Mouse (Mus musculus) kidney, postnatal 0 days (tissue): Measurements from ENCODE around the gene Rps15. TPM values are rescaled to one million over a fixed set of nuclear protein-coding genes. Genes with fewer than 3 reads are reported as not detected.

ENCODE experiments used
- ATAC-seq: fragments of 200-750 bp; cut with Nextera tagmentation; replicated peaks from 2 replicates; pipeline ENCODE4 v1.8.0; 2017; ENCODE audit warnings: low read depth, moderate number of reproducible peaks, moderate TSS enrichment, moderate library complexity; ENCODE audit not compliant: low FRiP score
- DNase-seq: peaks from one replicate; pipeline ENCODE4 v3.0.0-alpha.2; 2016; ENCODE audit warnings: low spot score
- H3K27ac ChIP-seq: fragments of 300-500 bp; sonication (generic); 2 replicates; pipeline ENCODE4 v1.5.1; 2014; ENCODE audit warnings: mild to moderate bottlenecking
- H3K27me3 ChIP-seq: fragments of 300-500 bp; sonication (generic); 2 replicates; pipeline ENCODE4 v1.6.1; 2014; ENCODE audit warnings: low read length, mixed read lengths; ENCODE audit not compliant: insufficient read depth
- H3K36me3 ChIP-seq: fragments of 300-500 bp; sonication (generic); 2 replicates; pipeline ENCODE4 v1.6.1; 2014; ENCODE audit warnings: low read length, mixed read lengths; ENCODE audit not compliant: insufficient read depth
- H3K4me1 ChIP-seq: fragments of 300-500 bp; sonication (generic); replicated peaks from 2 replicates; pipeline ENCODE4 v1.6.1; 2014; ENCODE audit warnings: antibody characterized with exemption, low read length, mixed read lengths; ENCODE audit not compliant: insufficient read depth
- H3K4me2 ChIP-seq: fragments of 300-500 bp; sonication (generic); 2 replicates; pipeline ENCODE4 v1.6.1; 2014; ENCODE audit warnings: mild to moderate bottlenecking, low read length, moderate library complexity, mixed read lengths
- H3K4me3 ChIP-seq: fragments of 300-500 bp; sonication (generic); replicated peaks from 2 replicates; pipeline ENCODE4 v1.5.1; 2014; ENCODE audit warnings: low read depth, low read length
- H3K9ac ChIP-seq: fragments of 300-500 bp; sonication (generic); 2 replicates; pipeline ENCODE4 v1.6.1; 2014; ENCODE audit warnings: low read depth, low read length
- H3K9me3 ChIP-seq: fragments of 300-500 bp; sonication (generic); replicated peaks from 2 replicates; pipeline ENCODE4 v1.6.1; 2016; ENCODE audit warnings: low read length, inconsistent platforms, mixed read lengths
- CTCF ChIP-seq: IDR thresholded peaks from 2 replicates; pipeline ENCODE4 v1.5.1; 2016; ENCODE audit warnings: antibody characterized with exemption, low read depth, mild to moderate bottlenecking, moderate library complexity
- WGBS: fragments of 180-500 bp; shearing (Covaris S2); extraction: QIAGEN DNeasy Blood & Tissue Kit; methylation state at CpG from one replicate; pipeline ENCODE4 v1.1.7; 2014; 5-methylcytosine and 5-hydroxymethylcytosine counted together
- microRNA-seq: library from miRNA; unstranded; fragments of <30 nt; microRNA quantifications from one replicate; pipeline ENCODE4, GENCODE M21; 2016
- polyA plus RNA-seq: library from polyadenylated mRNA; unstranded; fragments of >200 nt; fragmentation: Nextera tagmentation; extraction: Ambion mirVana; gene quantifications from 2 replicates; pipeline ENCODE4 v1.2.1, GENCODE M21; 2015

Rps15 gene
- polyA plus RNA-seq, 1 experiment from 2014 or later, result 1,069 TPM

- Histone ChIP-seq H3K4me2 (no peak overlapping the region), H3K9me3 (no peaks in the 10 kb centered on the region), H3K27ac (no peak overlapping the region), H3K27me3 (peaks cover 32% of the 10 kb centered on the region), H3K4me1 (peaks cover 21% of the 10 kb centered on the region), H3K36me3 (0 out of 2 replicates have a peak, but pooled peaks cover under 1% of the 10 kb centered on the region), H3K9ac (no peak overlapping the region), H3K4me3 (no peak overlapping the region)
- ATAC-seq (no peak), DNase-seq (no peak)
- 22% methylated on average over 21 of the region's 21 CpGs for WGBS
- TF ChIP-seq CTCF, result no peak
Measured at GRCm38 (mm10) chr10:80341026-80341425, 48.8 kb downstream of the Rps15 start.

GRCm38 (mm10) chr10:80341491-80342304 is 49.4 kb downstream of the Rps15 start:
- H3K4me1 ChIP-seq, result peaks cover 21% of the 10 kb centered on the region
- H3K4me3 ChIP-seq, result peak overlapping the region; percentile 21; the same call in 1 of the 2 replicates
- ATAC-seq (no peak), DNase-seq (no peak)
- no peaks in the 10 kb centered on the region for H3K9me3 ChIP-seq
- no peaks in the 10 kb centered on the region for H3K36me3 ChIP-seq
- no peak overlapping the region for H3K9ac ChIP-seq
- TF ChIP-seq CTCF, result no peak
- H3K4me2 ChIP-seq, result peak overlapping the region; percentile 49
- no peak overlapping the region for H3K27ac ChIP-seq
- WGBS, result 3% methylated on average over 47 of the region's 47 CpGs
- H3K27me3 ChIP-seq, result peaks cover 32% of the 10 kb centered on the region

DNA sequence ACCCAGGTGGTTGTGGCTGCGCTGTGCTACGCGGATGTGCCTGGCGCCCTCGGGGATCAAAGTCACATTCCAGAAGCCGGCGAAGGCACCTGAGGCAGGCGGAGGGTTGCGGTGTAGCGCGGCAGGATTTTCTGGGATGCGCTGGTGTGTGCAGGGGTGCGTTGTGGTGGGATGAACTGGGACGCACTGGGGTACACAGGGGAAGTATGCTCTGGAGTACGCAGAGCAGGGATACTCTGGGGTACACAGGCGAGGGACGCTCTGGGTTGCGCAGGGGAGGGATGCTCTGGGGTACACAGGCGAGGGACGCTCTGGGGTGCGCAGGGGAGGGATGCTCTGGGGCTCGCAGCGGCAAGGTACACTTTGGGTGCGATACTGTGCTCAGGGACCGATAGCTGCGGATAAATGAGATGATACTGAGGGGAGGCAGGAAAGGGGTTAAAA is 50.1 kb downstream of the Rps15 start:
- TF ChIP-seq CTCF, result no peak
- Histone ChIP-seq H3K4me1 (peaks cover 21% of the 10 kb centered on the region), H3K27me3 (peaks cover 34% of the 10 kb centered on the region), H3K4me2 (peak overlapping the region; percentile 49), H3K4me3 (peak overlapping the region; percentile 21; the same call in 1 of the 2 replicates), H3K9me3 (no peaks in the 10 kb centered on the region), H3K27ac (no peak overlapping the region), H3K9ac (no peak overlapping the region), H3K36me3 (no peaks in the 10 kb centered on the region)
- ATAC-seq (peak; percentile 8), DNase-seq (no peak)
- WGBS, result 6% methylated on average over 26 of the region's 26 CpGs

DNA sequence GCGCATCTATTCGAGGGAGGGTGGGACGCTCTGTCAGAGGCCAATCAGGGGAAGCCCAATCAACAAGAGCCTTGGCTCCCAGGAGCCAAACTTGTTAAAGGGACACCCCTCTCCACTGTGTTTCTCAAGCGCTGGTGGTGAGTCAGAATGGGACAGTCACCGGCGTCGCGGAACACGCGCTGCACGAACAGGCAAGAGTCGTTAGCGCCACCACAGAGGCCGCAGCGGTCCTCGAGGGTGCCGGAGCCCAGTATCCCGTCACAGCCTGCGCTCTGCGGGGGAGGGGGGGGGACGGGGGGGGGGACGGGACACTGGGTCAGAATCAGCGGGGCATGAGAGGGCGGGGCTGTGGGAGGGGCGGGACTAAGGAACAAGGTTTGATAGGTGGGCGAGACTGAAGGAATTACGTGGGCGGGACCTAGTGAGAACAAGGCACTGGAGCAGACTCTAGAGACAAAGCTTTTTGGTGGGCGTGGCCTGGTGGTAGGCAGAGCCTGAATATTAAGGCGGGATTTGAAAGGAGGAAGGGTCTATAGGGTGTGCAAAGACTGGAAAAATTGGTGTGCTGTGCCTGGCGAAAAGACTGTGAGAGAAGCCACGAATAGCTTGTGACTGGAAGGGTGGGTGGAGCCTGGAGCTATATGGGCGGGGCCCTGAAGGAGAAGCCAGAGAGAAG is 50.6 kb downstream of the Rps15 start:
- Histone ChIP-seq H3K4me2 (peak overlapping the region; percentile 49), H3K27me3 (peaks cover 38% of the 10 kb centered on the region), H3K9me3 (no peaks in the 10 kb centered on the region), H3K9ac (no peak overlapping the region), H3K4me1 (peaks cover 24% of the 10 kb centered on the region), H3K4me3 (peak overlapping the region; percentile 21; the same call in 1 of the 2 replicates), H3K27ac (no peak overlapping the region), H3K36me3 (no peaks in the 10 kb centered on the region)
- DNase-seq (peak; percentile 94), ATAC-seq (peak; percentile 53)
- no peak for TF ChIP-seq CTCF
- under 1% methylated on average over 32 of the region's 33 CpGs for WGBS

GRCm38 (mm10) chr10:80343425-80343895 is 51.2 kb downstream of the Rps15 start:
- WGBS, result 35% methylated on average over 13 of the region's 13 CpGs
- Histone ChIP-seq H3K4me2 (peak overlapping the region; percentile 49), H3K9me3 (no peaks in the 10 kb centered on the region), H3K27ac (no peak overlapping the region), H3K4me1 (peaks cover 28% of the 10 kb centered on the region), H3K9ac (no peak overlapping the region), H3K4me3 (0 out of 2 replicates have a peak overlapping the region, but pooled peaks have one; percentile 21), H3K36me3 (no peaks in the 10 kb centered on the region), H3K27me3 (peaks cover 44% of the 10 kb centered on the region)
- ATAC-seq (peak; percentile 1; the same call in 1 of the 2 replicates), DNase-seq (no peak)
- no peak for TF ChIP-seq CTCF

Small RNA genes lying within 50 kb of the gene (microRNA-seq; reads per million reads assigned to microRNA genes)
- 0.80 reads per million for gene Mir6911

Other genes starting within 250 kb of the Rps15 start
- gene Gpx4, start 245.3 kb upstream of the Rps15 start, polyA plus RNA-seq, result 901 and 946 TPM in 2 replicates
- gene Sbno2, start 186.9 kb upstream of the Rps15 start, polyA plus RNA-seq, result 9.6 and 10.5 TPM in 2 replicates
- 14.2 and 15.1 TPM in 2 replicates for gene Stk11, start 176.7 kb upstream of the Rps15 start, polyA plus RNA-seq
- gene Atp5d, start 153.8 kb upstream of the Rps15 start, polyA plus RNA-seq, result 936 and 986 TPM in 2 replicates
- gene Cbarp, start 151.6 kb upstream of the Rps15 start, polyA plus RNA-seq, result 4.7 and 6.4 TPM in 2 replicates
- 13.7 and 18.6 TPM in 2 replicates for gene Midn, start 144.2 kb upstream of the Rps15 start, polyA plus RNA-seq
- gene Cirbp, start 126.5 kb upstream of the Rps15 start, polyA plus RNA-seq, result 290 and 317 TPM in 2 replicates
- 9.3 and 11.0 TPM in 2 replicates for gene 1600002K03Rik, start 119.5 kb upstream of the Rps15 start, polyA plus RNA-seq
- gene Efna2, start 113.0 kb upstream of the Rps15 start, polyA plus RNA-seq, result 10.2 and 10.5 TPM in 2 replicates
- gene Mum1, start 66.0 kb upstream of the Rps15 start, polyA plus RNA-seq, result 44.2 and 52.7 TPM in 2 replicates
- 537 and 556 TPM in 2 replicates for gene Ndufs7, start 43.3 kb upstream of the Rps15 start, polyA plus RNA-seq
- gene Gamt, start 31.4 kb upstream of the Rps15 start, polyA plus RNA-seq, result 25.5 and 26.0 TPM in 2 replicates
- gene Dazap1, start 31.0 kb upstream of the Rps15 start, polyA plus RNA-seq, result 43.7 and 44.6 TPM in 2 replicates
- gene Apc2, start 3.5 kb downstream of the Rps15 start, polyA plus RNA-seq, result 0.51 and 0.86 TPM in 2 replicates
- 52.2 and 53.6 TPM in 2 replicates for gene 2310011J03Rik, start 28.1 kb downstream of the Rps15 start, polyA plus RNA-seq
- 5.4 and 5.9 TPM in 2 replicates for gene Pcsk4, start 37.0 kb downstream of the Rps15 start, polyA plus RNA-seq
- gene Reep6, start 37.5 kb downstream of the Rps15 start, polyA plus RNA-seq, result 11.7 and 12.1 TPM in 2 replicates
- gene Adamtsl5, start 56.0 kb downstream of the Rps15 start, polyA plus RNA-seq, result 3.0 and 3.2 TPM in 2 replicates
- 0.51 and 1.0 TPM in 2 replicates for gene Plk5, start 64.0 kb downstream of the Rps15 start, polyA plus RNA-seq
- gene Mex3d, start 95.2 kb downstream of the Rps15 start, polyA plus RNA-seq, result 6.6 and 7.8 TPM in 2 replicates
- gene Mbd3, start 107.1 kb downstream of the Rps15 start, polyA plus RNA-seq, result 163 and 165 TPM in 2 replicates
- gene Uqcr11, start 114.4 kb downstream of the Rps15 start, polyA plus RNA-seq, result 1,117 and 1,253 TPM in 2 replicates
- 76.4 and 83.7 TPM in 2 replicates for gene Tcf3, start 141.2 kb downstream of the Rps15 start, polyA plus RNA-seq
- not detected in 2 replicates for gene Onecut3, start 202.4 kb downstream of the Rps15 start, polyA plus RNA-seq
- 0.09 and 0.16 TPM in 2 replicates for gene Atp8b3, start 246.7 kb downstream of the Rps15 start, polyA plus RNA-seq